Mouse (Mus musculus) C3H10T1/2 (cell line): ENCODE measurements around the gene Lzts2. TPM values are rescaled to one million over a fixed set of nuclear protein-coding genes. Genes with fewer than 3 reads are reported as not detected.

Experiments
- polyA plus RNA-seq, 2 experiments: library from polyadenylated mRNA; unstranded; fragments of >200 nt; fragmentation: generic; extraction: Trizol; gene quantifications; one replicate each; pipeline ENCODE4 v1.2.1; 2012; ENCODE audit warnings: missing spikeins in 2 of 2

Gene Lzts2
- 100 to 1,000 TPM in 1 of 2 experiments, 10 to 100 TPM in 1; 71.8 to 120 TPM for polyA plus RNA-seq

DNA sequence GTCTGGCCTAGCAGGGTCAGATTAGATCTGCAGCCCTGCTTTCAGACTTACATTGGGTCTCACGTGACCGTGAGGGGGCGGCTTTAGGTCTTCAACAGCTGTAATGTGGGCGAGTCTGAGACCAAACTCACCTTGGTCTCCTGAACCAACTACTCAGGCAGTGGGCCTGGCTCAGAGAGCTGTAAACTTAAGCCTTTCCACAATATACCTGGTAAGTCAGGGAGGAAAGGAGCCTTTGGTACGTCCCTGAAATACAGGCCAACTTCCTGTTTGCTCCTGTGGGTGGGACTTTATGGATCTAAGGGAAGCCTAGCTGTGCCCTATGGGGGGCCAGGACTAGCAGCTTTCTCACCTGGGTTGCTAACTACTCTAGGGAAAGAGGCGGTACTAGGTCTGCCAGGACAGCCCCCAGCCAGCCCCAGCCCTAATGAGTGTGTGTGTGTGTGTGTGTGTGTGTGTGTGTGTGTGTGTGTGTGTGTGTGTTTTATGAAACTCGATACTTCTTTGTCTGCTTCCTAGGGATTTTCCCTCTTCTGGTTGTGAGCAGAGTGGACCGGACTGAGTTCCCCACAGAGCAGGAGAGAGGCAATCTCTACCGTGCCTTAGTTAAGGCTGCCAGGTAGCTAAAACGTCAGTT lies at the start of gene Lzts2:
Lzts2 (plus strand) TSS at position 80 of the 637 bp plus-strand sequence.

DNA sequence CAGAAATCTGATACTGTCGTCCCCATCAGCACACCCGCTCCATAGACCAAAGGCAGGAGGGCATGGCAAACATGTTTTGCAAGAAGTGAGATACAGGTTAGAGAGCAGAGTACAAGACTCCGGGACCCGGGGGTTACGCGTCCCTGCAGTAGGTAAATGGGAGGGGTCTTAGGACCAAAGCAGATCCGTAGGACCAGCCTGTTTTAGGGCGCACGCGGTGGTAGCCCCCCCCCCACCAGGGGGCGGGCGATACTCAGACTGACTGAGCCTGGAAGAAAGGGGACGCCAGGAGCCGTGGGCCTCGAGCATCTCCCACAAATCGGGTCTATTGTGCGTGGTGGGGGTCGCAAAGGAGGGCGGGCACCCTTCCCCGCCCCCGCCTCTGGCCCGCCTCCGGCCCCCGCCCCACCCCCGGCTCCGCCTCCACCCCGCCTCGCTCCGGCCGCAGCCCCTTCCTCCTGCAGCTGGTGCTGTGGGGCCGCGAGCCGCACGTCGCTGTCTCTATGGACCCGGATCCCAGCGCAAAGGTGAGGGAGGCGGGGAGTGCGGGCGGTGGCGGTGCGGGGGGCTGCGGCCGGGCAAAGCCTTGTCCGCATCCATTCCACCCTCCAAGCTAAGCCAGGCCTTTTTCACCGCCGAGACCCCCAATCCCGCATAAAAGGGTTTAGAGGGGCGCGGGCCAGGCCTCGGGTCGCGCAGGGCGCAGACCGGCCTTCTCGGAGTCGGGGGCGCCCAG lies 25.2 kb upstream of the Lzts2 start, which contains the start of gene Sema4g:
Sema4g (plus strand) TSS at position 271 of the 736 bp plus-strand sequence.

GRCm38 (mm10) chr19:45005444-45005843 lies 8.8 kb upstream of the Lzts2 start, which contains the start of gene Twnk:
Twnk (plus strand) TSS chr19:45005663.

GRCm38 (mm10) chr19:45005957-45006712 lies 8.1 kb upstream of the Lzts2 start, which contains the start of gene Mrpl43:
Mrpl43 (minus strand) TSS chr19:45006442.

DNA sequence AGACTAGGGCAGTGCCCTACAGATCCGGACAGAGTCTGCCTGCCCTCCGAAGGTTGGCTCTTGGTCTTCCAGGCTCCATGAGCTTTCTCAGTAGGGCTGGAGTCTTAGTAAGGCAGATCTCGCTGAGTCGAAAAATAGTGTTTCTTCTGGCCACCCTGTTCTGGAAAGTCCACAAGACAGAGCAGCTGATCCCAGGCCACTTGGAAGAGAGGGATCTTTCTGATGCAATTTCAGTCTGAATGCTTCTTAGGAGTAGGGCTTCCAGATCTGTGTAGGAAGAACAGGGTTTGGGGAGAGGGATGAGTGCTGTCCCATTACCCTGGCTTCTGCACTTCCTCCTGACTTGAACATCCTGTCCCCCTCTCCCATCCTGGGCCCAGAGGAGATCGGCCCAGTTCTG lies 31.4 kb downstream of the Lzts2 start, which contains the start of gene Pdzd7:
Pdzd7 (minus strand) TSS at position 67 of the 400 bp plus-strand sequence.

DNA sequence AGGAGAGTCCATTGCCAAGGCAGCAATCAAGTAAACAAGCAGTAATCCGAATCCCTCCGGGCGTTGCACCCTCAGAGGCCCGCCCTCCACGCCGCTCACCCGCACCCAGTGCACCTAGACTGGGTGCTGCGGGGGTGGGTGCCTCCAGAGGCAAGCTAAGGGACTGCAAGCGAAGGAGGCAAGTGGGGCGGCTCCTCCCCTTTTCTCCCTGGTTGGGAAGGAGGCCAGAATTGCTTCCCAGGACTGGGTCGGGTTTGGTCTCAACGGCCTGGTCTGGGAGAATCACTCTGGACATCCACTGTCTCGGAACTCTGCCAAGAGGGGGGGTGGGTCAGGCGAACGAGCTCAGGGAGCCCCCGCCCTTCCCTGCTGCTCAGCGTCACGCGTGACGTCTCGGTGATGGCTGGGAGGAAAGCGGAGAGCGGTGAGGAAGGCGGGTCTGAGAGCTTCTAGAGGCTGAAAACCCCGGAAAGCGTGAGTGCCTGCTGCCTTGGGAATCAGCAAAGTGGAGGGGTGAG lies 33.3 kb downstream of the Lzts2 start, which contains the start of gene Sfxn3:
Sfxn3 (plus strand) TSS at position 87 of the 518 bp plus-strand sequence.

GRCm38 (mm10) chr19:45074580-45075322 lies 60.5 kb downstream of the Lzts2 start, which contains the start of gene Kazald1:
Kazald1 (plus strand) TSS chr19:45075241.

Other genes with a start within 250 kb of the Lzts2 start
- 1 to 10 TPM in 1 of 2 experiments, under 1 TPM in 1; 0.73 to 4.4 TPM for gene Slf2, start 83.3 kb upstream of the Lzts2 start, polyA plus RNA-seq
- gene Sema4g, start 25.3 kb upstream of the Lzts2 start, polyA plus RNA-seq: under 1 TPM; 0.09 to 0.55 TPM
- gene Twnk, start 8.8 kb upstream of the Lzts2 start, polyA plus RNA-seq: 1 to 10 TPM; 5.2 to 9.2 TPM
- 10 to 100 TPM; 68.5 to 78.7 TPM for gene Mrpl43, start 8.0 kb upstream of the Lzts2 start, polyA plus RNA-seq
- 1 to 10 TPM in 1 of 2 experiments, under 1 TPM in 1; 0.27 to 1.1 TPM for gene Pdzd7, start 31.3 kb downstream of the Lzts2 start, polyA plus RNA-seq
- gene Sfxn3, start 33.1 kb downstream of the Lzts2 start, polyA plus RNA-seq: 10 to 100 TPM; 31.7 to 76.2 TPM
- gene Kazald1, start 60.8 kb downstream of the Lzts2 start, polyA plus RNA-seq: 10 to 100 TPM in 1 of 2 experiments, under 1 TPM in 1; 0.95 to 12.9 TPM
- not detected for gene Tlx1, start 136.3 kb downstream of the Lzts2 start, polyA plus RNA-seq
- under 1 TPM; 0.07 to 0.37 TPM for gene Lbx1, start 221.4 kb downstream of the Lzts2 start, polyA plus RNA-seq